24 mouse cellular contexts compared by ENCODE assay signal in the genomic region with DNA sequence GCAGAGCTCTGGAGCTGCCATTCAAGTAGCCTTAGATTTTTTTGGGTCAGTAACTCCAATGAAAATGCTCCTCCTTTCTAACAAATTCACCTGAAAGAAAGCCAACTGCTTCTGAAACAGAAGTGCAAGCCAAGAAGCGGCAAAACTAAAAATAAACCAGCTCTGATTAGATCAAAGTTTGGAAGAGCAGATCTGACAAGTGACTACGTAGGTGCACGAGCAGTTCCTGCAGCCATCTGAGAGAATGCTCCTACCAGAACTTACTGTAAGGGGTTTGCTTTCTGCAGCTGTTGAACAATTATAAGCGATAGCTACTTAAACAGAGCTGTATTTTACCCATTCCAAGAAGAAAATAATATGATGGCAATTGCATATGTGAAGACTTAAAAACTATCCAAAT.
DNase-seq lines count a peak whose midpoint lies in the region; ATAC-seq and TF ChIP-seq lines count a peak whose summit lies in the region.
"Had no signal": no experiment of that assay in that cellular context is flagged by ENCODE, and none has a peak within 500 bp of the region (broad histone marks: within the 10 kb centered on the region; RNA-seq: fewer than 3 reads in every experiment).

No protein-coding gene starts in this region.

- 7% methylated on average over 4 of the region's 4 CpGs for WGBS in thymus, adult 2 months
- WGBS in midbrain, embryonic 15.5 days: 84% methylated on average over 4 of the region's 4 CpGs

- H3K4me1 ChIP-seq in thymus, adult 2 months (replicated peaks; ENCODE audit: control insufficient read depth, insufficient read depth, low read length): peaks cover 17% of the 10 kb centered on the region
- no peaks in the 10 kb centered on the region for H3K4me1 ChIP-seq in midbrain, embryonic 15.5 days
- H3K4me1 ChIP-seq: embryonic facial prominence, embryonic 13.5 days; forebrain, embryonic 15.5 days; hindbrain, embryonic 15.5 days; liver, embryonic 12.5 days had no signal

- no peak overlapping the region for H3K9ac ChIP-seq in midbrain, embryonic 15.5 days
- H3K9ac ChIP-seq: embryonic facial prominence, embryonic 13.5 days; forebrain, embryonic 15.5 days; heart, embryonic 15.5 days; hindbrain, embryonic 15.5 days; liver, embryonic 12.5 days had no signal

- ATAC-seq in midbrain, embryonic 15.5 days (replicated peaks): no peak
- ATAC-seq: forebrain, embryonic 15.5 days; liver, embryonic 12.5 days had no signal

- intact Hi-C loops in gastrocnemius, adult 2 months (cut with DNase I): loop anchor here (5.0 to 10.0 kb wide), 2 partner anchors 125 to 328 kb away; no protein-coding TSS in a partner anchor

- H3K36me3 ChIP-seq in thymus, adult 2 months (ENCODE audit: control insufficient read depth, insufficient read depth, low read length): no peaks in the 10 kb centered on the region
- H3K36me3 ChIP-seq in midbrain, embryonic 15.5 days (replicated peaks): no peaks in the 10 kb centered on the region
- H3K36me3 ChIP-seq: embryonic facial prominence, embryonic 13.5 days; forebrain, embryonic 15.5 days; heart, embryonic 15.5 days; hindbrain, embryonic 15.5 days; liver, embryonic 12.5 days had no signal

- H3K27ac ChIP-seq in gastrocnemius, adult 2 months: peak overlapping the region; percentile 92
- H3K27ac ChIP-seq in thymus, adult 2 months (ENCODE audit: control insufficient read depth, insufficient read depth, low read length): no peak overlapping the region
- no peak overlapping the region for H3K27ac ChIP-seq in midbrain, embryonic 15.5 days
- H3K27ac ChIP-seq: forebrain, embryonic 15.5 days; heart, embryonic 15.5 days; hindbrain, embryonic 15.5 days; liver, embryonic 12.5 days had no signal

- H3K4me2 ChIP-seq in midbrain, embryonic 15.5 days: no peak overlapping the region
- H3K4me2 ChIP-seq: embryonic facial prominence, embryonic 13.5 days; forebrain, embryonic 15.5 days; heart, embryonic 15.5 days; hindbrain, embryonic 15.5 days; liver, embryonic 12.5 days; midbrain, embryonic 11.5 days had no signal

- no peaks in the 10 kb centered on the region for H3K9me3 ChIP-seq in midbrain, embryonic 15.5 days
- H3K9me3 ChIP-seq: embryonic facial prominence, embryonic 13.5 days; forebrain, embryonic 15.5 days; heart, embryonic 15.5 days; hindbrain, embryonic 15.5 days; liver, embryonic 12.5 days had no signal

- H3K4me3 ChIP-seq in gastrocnemius, adult 2 months: no peak overlapping the region
- no peak overlapping the region for H3K4me3 ChIP-seq in thymus, adult 2 months (ENCODE audit: control insufficient read depth, insufficient read depth, low read length)
- H3K4me3 ChIP-seq in midbrain, embryonic 15.5 days: no peak overlapping the region
- H3K4me3 ChIP-seq: embryonic facial prominence, embryonic 13.5 days; forebrain, embryonic 15.5 days; heart, embryonic 15.5 days; hindbrain, embryonic 15.5 days; liver, embryonic 12.5 days had no signal

- DNase-seq in gastrocnemius, adult 2 months: no peak
- DNase-seq in gastrocnemius, postnatal 4 days (ENCODE audit: low spot score in 2 of 2): no peak
- DNase-seq in thymus, adult 2 months: peak; percentile 23
- no peak for DNase-seq in thymus, postnatal 4 days
- DNase-seq in brain, adult 2 months (ENCODE audit: low read depth, low spot score): peak; percentile 49
- DNase-seq in thymus, postnatal 14 days: peak; percentile 41
- no peak for DNase-seq in ovary, postnatal 14 days (ENCODE audit: low spot score)
- DNase-seq: adrenal gland, postnatal 36 days; cerebellum, adult 18-20 months; cerebellum, postnatal 14 days; gastrocnemius, postnatal 36 days; heart, postnatal 36 days; kidney, adult 11 months; kidney, postnatal 10 days; left cerebral cortex, postnatal 4 days; lung, adult 18-20 months; lung, postnatal 10 days had no signal

- TF ChIP-seq POLR2A in thymus, adult 2 months (IDR thresholded peaks at IDR 0.05; ENCODE audit: control insufficient read depth, extremely low read depth, insufficient read depth, low read length, poor library complexity): no peak

- no peak for TF ChIP-seq CTCF in gastrocnemius, adult 2 months (IDR thresholded peaks at IDR 0.05)
- no peak for TF ChIP-seq CTCF in thymus, adult 2 months (IDR thresholded peaks at IDR 0.05; ENCODE audit: borderline replicate concordance, control insufficient read depth, extremely low read depth, insufficient read depth, low read length, poor library complexity)

- no peaks in the 10 kb centered on the region for H3K27me3 ChIP-seq in thymus, adult 2 months (ENCODE audit: control insufficient read depth, insufficient read depth, low read length)
- H3K27me3 ChIP-seq in midbrain, embryonic 15.5 days (replicated peaks): no peaks in the 10 kb centered on the region
- H3K27me3 ChIP-seq: embryonic facial prominence, embryonic 13.5 days; forebrain, embryonic 15.5 days; heart, embryonic 15.5 days; hindbrain, embryonic 15.5 days; liver, embryonic 12.5 days had no signal

Comparison
In these comparisons a context has a peak if more than half of its experiments do, and no peak if none do; other contexts are left out.
1. DNase-seq: peak in thymus, adult 2 months (single experiment), brain, adult 2 months (single experiment) and thymus, postnatal 14 days (single experiment); none in gastrocnemius, adult 2 months (single experiment), gastrocnemius, postnatal 4 days (0 of 2), thymus, postnatal 4 days (single experiment) and ovary, postnatal 14 days (single experiment).